Mouse (Mus musculus): ENCODE measurements around the gene Smap2. TPM values are rescaled to one million over a fixed set of nuclear protein-coding genes. Genes with fewer than 3 reads are reported as not detected.
"Not testable (repeated sequence)": the region's sequence is repeated elsewhere in the genome, so short reads cannot be mapped to it uniquely, and the experiment has no call there.

Smap2 gene
- 13.4 and 13.5 TPM in 2 replicates for polyA plus RNA-seq (2015; fragmentation: Nextera tagmentation; extraction: Ambion mirVana)

DNA sequence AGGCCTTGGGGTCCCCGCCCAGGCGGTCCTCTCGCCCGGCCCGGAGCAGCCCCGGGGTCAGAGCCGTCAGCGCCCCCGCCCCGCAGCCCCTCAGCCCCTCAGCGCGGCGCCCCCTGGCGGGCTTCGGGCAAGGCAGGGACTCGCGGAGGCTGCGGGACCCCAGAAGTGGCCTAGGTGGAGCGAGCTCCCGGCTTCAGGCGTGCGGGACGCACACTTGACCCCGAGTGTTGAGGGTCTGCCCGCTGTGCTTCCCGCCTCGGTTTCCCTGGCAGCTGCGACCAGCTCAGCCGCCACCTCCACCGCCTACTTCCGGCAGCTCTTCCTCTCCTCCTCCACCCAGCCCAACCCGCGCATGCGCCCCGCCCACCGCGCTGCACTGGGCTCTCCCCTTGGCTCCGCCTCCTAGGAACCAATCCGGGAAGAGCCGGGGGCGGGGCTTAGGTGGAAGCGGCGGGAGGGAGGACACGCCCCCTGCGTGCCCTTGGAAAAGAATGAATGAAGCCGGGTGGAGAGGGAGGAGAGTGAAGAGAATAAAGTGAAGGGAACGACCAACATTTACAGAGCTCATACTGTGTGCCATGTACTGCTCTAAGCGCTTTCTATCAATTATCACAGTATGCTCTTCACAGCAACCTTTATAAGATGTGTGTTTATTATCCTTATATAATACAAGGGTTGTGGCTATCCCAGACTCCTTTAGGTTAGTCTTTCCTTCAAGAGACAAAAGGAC lies at the start of gene Smap2:
TSS of gene Smap2 (minus strand) at position 320 of the 730 bp plus-strand sequence.
- Histone ChIP-seq H3K27me3 (no peaks in the 10 kb centered on the region), H3K4me1 (peaks cover 19% of the 10 kb centered on the region), H3K27ac (no peak within 1 kb of the TSS; the same call in 1 of the 2 replicates), H3K4me3 (peak within 1 kb of the TSS; percentile 95), H3K4me2 (replicated peaks) (peak within 1 kb of the TSS; percentile 95), H3K9me3 (no peaks in the 10 kb centered on the region), H3K9ac (peak within 1 kb of the TSS; percentile 94), H3K36me3 (no peaks in the 10 kb centered on the region)
- peak; percentile 97 for ATAC-seq (ENCODE audit: low FRiP score, low read depth)
- under 1% methylated on average over 45 of the region's 48 CpGs for WGBS

GRCm38 (mm10) chr4:121065336-121065735 lies 48.3 kb upstream of the Smap2 start:
- Histone ChIP-seq H3K27me3 (no peaks in the 10 kb centered on the region), H3K9ac (no peak overlapping the region), H3K4me3 (no peak overlapping the region), H3K4me2 (replicated peaks) (no peak overlapping the region), H3K9me3 (no peaks in the 10 kb centered on the region), H3K27ac (no peak overlapping the region), H3K4me1 (no peaks in the 10 kb centered on the region), H3K36me3 (peaks cover 64% of the 10 kb centered on the region)
- WGBS, result 83% methylated on average over 2 of the region's 2 CpGs
- ATAC-seq (ENCODE audit: low FRiP score, low read depth), result no peak

- H3K4me2 ChIP-seq (replicated peaks); H3K9ac ChIP-seq; ATAC-seq (ENCODE audit: low FRiP score, low read depth); H3K9me3 ChIP-seq; H3K4me1 ChIP-seq; H3K4me3 ChIP-seq; H3K27ac ChIP-seq; H3K27me3 ChIP-seq: not testable (repeated sequence)
- peaks cover 46% of the 10 kb centered on the region for H3K36me3 ChIP-seq
- WGBS, result 84% methylated on average over 10 of the region's 10 CpGs
Measured at GRCm38 (mm10) chr4:121059218-121059617, 42.2 kb upstream of the Smap2 start.

- no peak for ATAC-seq (ENCODE audit: low FRiP score, low read depth)
- Histone ChIP-seq H3K9me3 (no peaks in the 10 kb centered on the region), H3K9ac (no peak overlapping the region), H3K4me2 (replicated peaks) (no peak overlapping the region), H3K27me3 (peaks cover 18% of the 10 kb centered on the region), H3K4me3 (no peak overlapping the region), H3K27ac (no peak overlapping the region), H3K36me3 (peaks cover 51% of the 10 kb centered on the region), H3K4me1 (peaks cover 10% of the 10 kb centered on the region)
- 71% methylated on average over 2 of the region's 2 CpGs for WGBS
Measured at GRCm38 (mm10) chr4:121057032-121057431, 40.0 kb upstream of the Smap2 start.

DNA sequence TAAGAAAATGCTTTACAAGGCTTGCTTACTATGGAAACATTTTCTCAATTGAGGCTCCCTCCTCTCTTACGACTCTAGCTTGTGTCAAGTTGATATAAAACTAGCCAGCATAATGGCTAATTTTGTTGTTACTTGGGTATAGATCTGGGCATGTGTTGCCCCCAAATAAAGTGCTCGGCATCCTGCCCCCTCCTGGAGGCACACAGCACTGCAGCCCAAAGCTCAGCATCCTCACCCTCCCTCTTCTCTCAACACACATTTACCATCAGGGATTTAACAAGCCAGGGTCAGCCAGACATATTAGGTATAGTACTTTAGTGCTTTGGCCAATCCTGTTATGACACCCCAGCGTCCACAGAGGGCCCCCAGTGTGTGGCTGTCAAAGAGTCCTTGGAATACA lies 39.3 kb upstream of the Smap2 start:
- WGBS, result 49% methylated on average over 3 of the region's 3 CpGs
- peaks cover 10% of the 10 kb centered on the region for H3K4me1 ChIP-seq
- ATAC-seq (ENCODE audit: low FRiP score, low read depth), result 0 out of 2 replicates have a peak, but pooled peaks have one; percentile 10

DNA sequence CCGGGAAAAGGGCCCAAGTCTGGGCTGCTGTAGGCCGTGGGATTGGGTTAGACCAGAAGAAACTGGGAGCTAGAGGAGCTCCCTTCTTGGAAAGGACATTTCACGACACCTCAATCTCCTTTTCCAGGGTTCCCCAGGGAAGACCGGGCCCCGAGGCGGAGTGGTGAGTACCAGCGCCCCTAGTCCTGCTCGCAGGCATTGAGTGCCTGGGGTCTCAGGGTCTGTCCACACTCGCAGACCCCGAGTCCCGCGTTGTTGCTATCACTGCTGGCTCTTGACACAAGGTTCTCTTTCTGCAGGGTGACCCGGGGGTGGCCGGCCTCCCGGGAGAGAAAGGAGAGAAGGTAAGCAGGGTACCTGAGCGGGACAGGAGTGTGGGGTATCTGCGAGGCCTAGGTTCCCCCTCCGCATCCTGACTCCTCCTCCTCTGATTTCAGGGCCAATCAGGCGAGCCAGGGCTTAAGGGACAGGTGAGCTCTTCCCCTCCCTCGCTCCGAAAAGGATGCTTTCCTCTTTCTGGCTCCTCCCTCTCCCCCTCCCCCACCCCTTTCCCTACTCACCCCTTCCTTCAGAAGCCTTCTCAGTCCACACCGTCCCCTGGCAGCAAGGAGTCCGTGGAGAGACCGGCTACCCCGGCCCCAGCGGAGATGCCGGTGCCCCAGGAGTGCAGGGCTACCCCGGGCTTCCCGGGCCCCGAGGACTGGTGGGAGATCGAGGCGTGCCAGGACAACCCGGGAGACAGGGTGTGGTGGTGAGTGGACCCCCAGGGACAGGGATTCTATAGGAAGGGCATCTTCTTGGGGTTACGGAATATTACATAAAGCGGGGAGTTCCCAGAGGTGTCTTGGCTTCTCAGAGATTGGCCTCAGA lies 35.6 kb upstream of the Smap2 start:
- no peak for ATAC-seq (ENCODE audit: low FRiP score, low read depth)
- Histone ChIP-seq H3K27ac (no peak overlapping the region), H3K4me3 (peak overlapping the region; percentile 16), H3K27me3 (peaks cover 27% of the 10 kb centered on the region), H3K9me3 (no peaks in the 10 kb centered on the region), H3K9ac (0 out of 2 replicates have a peak overlapping the region, but pooled peaks have one; percentile 32), H3K4me2 (replicated peaks) (peak overlapping the region; percentile 49), H3K4me1 (peaks cover 10% of the 10 kb centered on the region), H3K36me3 (peaks cover 43% of the 10 kb centered on the region)
- WGBS, result 12% methylated on average over 35 of the region's 35 CpGs

More for the DNA sequence above, 39.3 kb upstream of the Smap2 start:
- Histone ChIP-seq H3K9ac (no peak overlapping the region), H3K27me3 (peaks cover 25% of the 10 kb centered on the region), H3K4me2 (replicated peaks) (no peak overlapping the region), H3K9me3 (no peaks in the 10 kb centered on the region), H3K27ac (no peak overlapping the region), H3K4me3 (no peak overlapping the region), H3K36me3 (peaks cover 47% of the 10 kb centered on the region)

DNA sequence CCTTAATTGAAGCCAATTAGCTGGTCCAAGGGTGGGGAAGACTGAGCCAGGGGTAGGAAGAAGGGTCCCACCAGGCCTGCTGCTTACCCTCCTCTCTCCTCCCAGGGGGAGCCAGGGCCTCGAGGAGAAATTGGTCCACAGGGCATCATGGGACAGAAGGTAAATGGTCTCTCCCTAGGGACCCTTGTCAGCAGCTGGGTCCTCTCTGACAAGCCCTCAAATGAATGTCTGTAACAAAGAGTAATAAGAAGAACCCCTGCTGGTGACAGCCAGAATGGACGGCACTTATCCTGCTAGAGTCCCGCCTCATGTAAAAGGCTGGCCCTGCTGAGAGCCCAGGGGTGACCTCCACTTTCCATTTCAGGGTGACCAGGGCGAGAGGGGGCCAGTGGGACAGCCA lies 34.8 kb upstream of the Smap2 start:
- Histone ChIP-seq H3K36me3 (peaks cover 47% of the 10 kb centered on the region), H3K27ac (no peak overlapping the region), H3K4me3 (no peak overlapping the region), H3K4me1 (peaks cover 10% of the 10 kb centered on the region), H3K4me2 (replicated peaks) (peak overlapping the region; percentile 49; the same call in 1 of the 2 replicates), H3K27me3 (peaks cover 27% of the 10 kb centered on the region), H3K9ac (no peak overlapping the region), H3K9me3 (no peaks in the 10 kb centered on the region)
- no peak for ATAC-seq (ENCODE audit: low FRiP score, low read depth)
- 36% methylated on average over 4 of the region's 4 CpGs for WGBS

DNA sequence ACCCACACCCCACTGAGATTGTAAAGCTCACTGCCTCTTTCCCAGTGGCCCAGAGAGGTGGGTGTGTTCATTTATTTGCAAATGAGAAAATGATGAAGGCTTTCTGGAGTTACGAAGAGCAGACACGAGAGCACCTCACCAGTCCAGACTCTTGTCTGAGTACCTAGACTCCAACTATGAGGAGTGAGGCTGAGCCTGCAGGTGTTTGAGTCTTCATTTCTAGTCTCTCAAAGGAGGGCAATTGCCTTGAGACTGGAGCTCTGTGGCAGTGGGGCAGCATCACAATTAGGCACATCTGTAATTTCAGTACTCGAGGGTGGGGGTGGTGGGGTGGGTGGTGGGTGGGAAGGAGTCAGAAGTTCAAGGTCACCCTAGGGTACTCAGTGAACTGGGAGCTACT lies 25.9 kb upstream of the Smap2 start:
- Histone ChIP-seq H3K9ac (no peak overlapping the region), H3K4me3 (no peak overlapping the region), H3K4me2 (replicated peaks) (peak overlapping the region; percentile 74), H3K9me3 (no peaks in the 10 kb centered on the region), H3K36me3 (peaks cover 40% of the 10 kb centered on the region), H3K27ac (no peak overlapping the region), H3K27me3 (peaks cover 29% of the 10 kb centered on the region), H3K4me1 (peaks cover 32% of the 10 kb centered on the region)
- ATAC-seq (ENCODE audit: low FRiP score, low read depth), result no peak
- 43% methylated on average over 3 of the region's 3 CpGs for WGBS

GRCm38 (mm10) chr4:121042472-121042871 lies 25.4 kb upstream of the Smap2 start:
- no peaks in the 10 kb centered on the region for H3K9me3 ChIP-seq
- WGBS, result 52% methylated on average over 5 of the region's 5 CpGs
- peaks cover 37% of the 10 kb centered on the region for H3K36me3 ChIP-seq
- peaks cover 32% of the 10 kb centered on the region for H3K27me3 ChIP-seq
- peak overlapping the region; percentile 93; the same call in 1 of the 2 replicates for H3K27ac ChIP-seq
- H3K9ac ChIP-seq, result peak overlapping the region; percentile 19; the same call in 1 of the 2 replicates
- peak overlapping the region; percentile 74 for H3K4me2 ChIP-seq (replicated peaks)
- H3K4me1 ChIP-seq, result peaks cover 32% of the 10 kb centered on the region
- H3K4me3 ChIP-seq, result peak overlapping the region; percentile 57
- no peak for ATAC-seq (ENCODE audit: low FRiP score, low read depth)

GRCm38 (mm10) chr4:121040897-121041671 lies 24.0 kb upstream of the Smap2 start:
- no peaks in the 10 kb centered on the region for H3K9me3 ChIP-seq
- peaks cover 33% of the 10 kb centered on the region for H3K36me3 ChIP-seq
- peak overlapping the region; percentile 57 for H3K4me3 ChIP-seq
- peaks cover 32% of the 10 kb centered on the region for H3K27me3 ChIP-seq
- peaks cover 32% of the 10 kb centered on the region for H3K4me1 ChIP-seq
- peak overlapping the region; percentile 74 for H3K4me2 ChIP-seq (replicated peaks)
- peak overlapping the region; percentile 75 for H3K9ac ChIP-seq
- ATAC-seq (ENCODE audit: low FRiP score, low read depth), result peak; percentile 79
- 6% methylated on average over 18 of the region's 18 CpGs for WGBS
- peak overlapping the region; percentile 93 for H3K27ac ChIP-seq

GRCm38 (mm10) chr4:121040323-121040722 lies 23.3 kb upstream of the Smap2 start:
- Histone ChIP-seq H3K4me1 (peaks cover 32% of the 10 kb centered on the region), H3K27me3 (peaks cover 32% of the 10 kb centered on the region), H3K9me3 (no peaks in the 10 kb centered on the region), H3K4me3 (peak overlapping the region; percentile 57), H3K36me3 (peaks cover 25% of the 10 kb centered on the region), H3K4me2 (replicated peaks) (peak overlapping the region; percentile 74), H3K27ac (peak overlapping the region; percentile 93), H3K9ac (peak overlapping the region; percentile 75)
- ATAC-seq (ENCODE audit: low FRiP score, low read depth), result no peak
- 58% methylated on average over 14 of the region's 14 CpGs for WGBS

Data from limb, embryonic 13.5 days (tissue).